Mouse (Mus musculus): ENCODE measurements at regions not wholly inside any gene's neighbourhood (a gene's known extent, or its start where the extent isn't known, plus 50 kb on each side); places are given as distances from the start of the nearest gene placed in this dataset.

GRCm38 (mm10) chr10:120666202-120666860, 190.1 kb upstream of the Hmga2 start:
- DNase-seq = no peak

GRCm38 (mm10) chr10:120665670-120666069, 189.4 kb upstream of the Hmga2 start:
- no peak for DNase-seq

GRCm38 (mm10) chr10:120664419-120664818, 188.2 kb upstream of the Hmga2 start:
- DNase-seq = no peak

- no peak for DNase-seq
These were observed 187.1 kb upstream of the Hmga2 start for GRCm38 (mm10) chr10:120663396-120663795.

GRCm38 (mm10) chr10:120660503-120660902, 184.2 kb upstream of the Hmga2 start:
- DNase-seq = no peak

GRCm38 (mm10) chr10:120655238-120655931, 179.1 kb upstream of the Hmga2 start:
- DNase-seq = no peak

GRCm38 (mm10) chr10:120652525-120653215, 176.4 kb upstream of the Hmga2 start:
- no peak for DNase-seq

- DNase-seq = no peak
These were observed 175.6 kb upstream of the Hmga2 start for GRCm38 (mm10) chr10:120651845-120652244.

GRCm38 (mm10) chr10:120650336-120650735, 174.1 kb upstream of the Hmga2 start:
- no peak for DNase-seq

- no peak for DNase-seq
These were observed 172.5 kb upstream of the Hmga2 start for GRCm38 (mm10) chr10:120648741-120649140.

- no peak for DNase-seq
These were observed 171.8 kb upstream of the Hmga2 start for GRCm38 (mm10) chr10:120648031-120648430.

GRCm38 (mm10) chr10:120647323-120647722, 171.1 kb upstream of the Hmga2 start:
- DNase-seq = no peak

- DNase-seq = no peak
These were observed 170.6 kb upstream of the Hmga2 start for GRCm38 (mm10) chr10:120646862-120647311.

GRCm38 (mm10) chr10:120640847-120641246, 164.6 kb upstream of the Hmga2 start:
- no peak for DNase-seq

- DNase-seq = no peak
These were observed 162.0 kb upstream of the Hmga2 start for GRCm38 (mm10) chr10:120638316-120638715.

GRCm38 (mm10) chr10:120635818-120636543, 159.7 kb upstream of the Hmga2 start:
- DNase-seq = no peak

GRCm38 (mm10) chr10:120635194-120635593, 158.9 kb upstream of the Hmga2 start:
- DNase-seq = no peak

GRCm38 (mm10) chr10:120632071-120632470, 155.8 kb upstream of the Hmga2 start:
- no peak for DNase-seq

- DNase-seq = no peak
These were observed 151.8 kb upstream of the Hmga2 start for GRCm38 (mm10) chr10:120628066-120628465.

- DNase-seq = peak; percentile 64
These were observed 149.2 kb upstream of the Hmga2 start for GRCm38 (mm10) chr10:120625474-120625873.

GRCm38 (mm10) chr10:120624203-120624942, 148.1 kb upstream of the Hmga2 start:
- no peak for DNase-seq

- DNase-seq = peak; percentile 38
These were observed 140.2 kb upstream of the Hmga2 start for GRCm38 (mm10) chr10:120616406-120617015.

Data from thymus, postnatal 4 days (tissue).